Mouse (Mus musculus) urinary bladder, postnatal 4 days (tissue): ENCODE data around the gene Otub2.

Source experiments
- DNase-seq, 2 experiments: peaks; one replicate each; pipeline ENCODE4 v3.0.0; 2021 to 2022; ENCODE audit warnings: low spot score in 2 of 2

Gene Otub2

DNA sequence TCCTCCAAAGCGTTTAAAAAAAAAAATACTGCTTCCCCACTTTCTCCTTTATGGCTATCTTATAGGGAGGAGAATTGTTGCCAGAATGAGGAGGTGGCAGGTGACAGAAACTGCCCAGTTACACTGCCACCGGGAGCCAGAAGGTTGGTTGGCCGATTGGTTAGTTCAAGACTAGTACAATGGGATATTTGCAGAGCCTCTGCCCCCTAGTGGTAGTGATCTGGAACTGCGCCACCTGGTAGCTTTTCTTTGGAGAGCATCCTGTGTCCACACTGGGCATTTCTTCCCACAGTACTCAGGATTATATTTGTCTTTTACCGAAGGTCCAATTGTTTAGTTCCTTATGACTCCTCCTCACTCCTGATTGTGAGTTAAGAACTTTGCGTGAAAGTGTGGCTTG, 16.8 kb upstream of the Otub2 start:
- DNase-seq, result no peak

DNA sequence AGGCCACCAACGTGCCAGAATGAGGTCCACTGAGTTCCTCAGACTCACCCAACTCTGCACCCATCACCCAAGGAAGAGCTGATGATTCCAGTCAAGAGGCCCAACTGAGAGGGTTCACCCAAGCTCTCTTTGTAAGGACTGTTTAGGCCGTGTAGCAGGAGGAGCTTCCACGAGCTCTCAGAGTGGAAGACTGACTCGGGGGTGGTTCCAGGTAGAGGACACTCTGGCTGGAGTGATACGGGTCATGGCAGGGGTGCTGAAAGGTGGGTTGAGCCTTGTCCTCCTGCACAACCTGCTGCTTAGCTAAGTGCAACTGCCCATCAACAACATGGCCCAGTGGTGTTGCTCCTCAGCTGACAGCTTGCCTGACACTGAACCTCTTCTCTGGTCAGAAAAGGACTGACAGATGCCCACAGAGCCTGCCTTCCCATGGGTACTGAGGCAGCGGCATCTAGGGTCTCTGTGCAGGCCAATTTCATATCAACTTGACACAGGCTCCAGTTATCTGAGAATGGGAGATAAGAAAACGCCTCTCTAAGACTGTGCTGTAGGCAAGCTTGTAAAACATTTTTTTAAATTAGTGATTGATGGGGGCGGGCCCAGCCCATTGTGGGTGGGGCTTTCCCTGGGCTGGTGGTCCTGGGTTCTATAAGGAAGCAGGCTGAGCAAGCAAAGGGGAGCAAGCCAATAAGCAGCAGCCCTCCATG, 14.8 kb upstream of the Otub2 start:
- DNase-seq, result no peak

DNA sequence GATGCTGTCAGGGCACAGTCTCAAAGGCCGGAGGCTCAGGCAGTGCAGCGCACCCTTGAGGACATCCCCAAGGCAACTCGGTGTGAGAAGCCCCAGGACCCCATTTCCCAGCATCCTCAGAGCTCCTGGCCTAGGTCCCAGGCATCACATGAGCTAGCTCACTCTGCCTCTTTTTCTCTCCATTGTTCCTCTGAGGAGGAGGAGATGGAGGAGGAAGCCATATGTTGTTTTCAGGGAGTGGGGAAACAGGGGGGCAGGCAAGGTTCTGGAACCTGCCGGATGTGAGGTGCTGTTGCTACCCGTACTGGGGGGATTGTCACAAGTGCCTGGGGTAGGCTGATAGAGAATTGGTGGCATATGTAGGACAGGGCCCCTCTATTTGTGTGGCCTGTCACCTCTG, 12.4 kb upstream of the Otub2 start:
- DNase-seq, result no peak

DNA sequence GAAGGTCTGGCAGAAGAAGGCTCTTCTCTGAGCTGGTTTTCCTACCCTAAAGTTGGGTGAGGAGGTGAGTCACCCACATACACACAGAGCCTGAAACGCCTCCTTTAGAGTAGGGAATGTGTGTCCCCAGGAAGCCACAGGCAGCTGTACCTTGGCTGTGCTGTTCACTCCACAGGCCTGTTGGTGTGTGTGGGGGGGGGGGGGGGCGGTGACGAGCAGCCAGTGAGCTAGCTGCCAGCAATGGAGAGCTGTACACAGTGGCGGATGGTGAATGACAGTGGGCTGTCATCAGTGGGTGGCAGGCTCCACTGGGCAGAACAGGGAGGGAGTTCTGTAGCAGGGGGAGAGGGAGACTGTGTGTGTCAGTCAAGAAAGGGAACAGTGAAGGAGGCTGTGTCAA, 11.7 kb upstream of the Otub2 start:
- DNase-seq, result no peak

DNA sequence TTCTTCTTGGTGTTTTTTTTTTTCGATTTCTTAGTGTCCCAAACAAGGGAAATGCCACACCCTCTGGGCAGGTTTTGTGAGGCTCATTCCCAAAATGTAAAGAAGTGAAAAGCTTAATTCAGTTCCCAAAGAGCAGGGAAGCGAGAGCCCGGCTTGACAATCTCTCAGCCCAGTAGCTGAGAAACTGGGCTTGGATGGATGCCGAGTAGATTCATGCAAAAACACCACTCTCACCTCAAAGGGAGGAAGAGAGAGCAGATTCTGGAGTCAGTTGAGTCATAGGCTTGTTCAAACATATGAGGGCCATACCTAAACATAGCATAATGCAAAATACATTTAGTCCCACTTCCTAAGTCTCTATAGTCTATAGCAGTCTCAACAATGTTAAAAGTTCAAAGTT, 8.3 kb upstream of the Otub2 start:
- no peak for DNase-seq

DNA sequence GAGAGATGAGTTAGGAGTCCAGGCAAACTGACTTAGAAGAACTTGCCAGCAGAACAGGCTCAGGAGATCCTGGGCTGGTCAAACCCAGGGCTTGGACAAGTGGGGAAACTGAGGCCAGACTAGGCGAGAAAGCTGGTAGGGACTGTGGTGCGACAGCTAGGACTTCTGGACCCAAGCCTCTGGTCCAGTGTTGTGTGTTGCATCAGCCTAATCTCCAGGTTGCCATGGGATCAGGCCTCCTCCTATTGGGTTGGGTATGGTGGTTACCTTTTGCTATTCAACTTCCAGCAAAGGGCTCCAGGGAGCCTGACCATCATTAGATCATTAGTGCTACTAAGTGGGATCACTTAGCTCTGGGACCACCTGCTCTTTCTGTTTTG, 856 bp downstream of the Otub2 start:
- no peak for DNase-seq

DNA sequence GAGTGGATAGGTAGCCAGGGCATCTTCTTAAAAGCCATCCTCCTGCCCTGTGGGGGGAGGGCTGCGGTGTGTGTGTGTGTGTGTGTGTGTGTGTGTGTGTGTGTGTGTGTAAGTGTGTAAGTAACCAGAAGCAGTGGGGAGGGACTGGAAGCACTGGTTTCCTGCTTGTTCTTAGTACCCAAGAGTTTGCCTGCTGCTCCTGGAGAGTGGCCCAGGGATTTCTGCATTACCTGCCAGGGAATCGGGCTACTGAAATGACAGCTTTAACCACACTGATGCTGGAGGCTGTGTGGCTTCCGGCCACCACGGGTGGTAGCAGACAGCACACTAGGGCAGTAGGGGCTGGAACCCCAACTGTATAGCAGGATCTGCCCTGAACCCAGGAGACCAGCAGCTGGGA, 1.5 kb downstream of the Otub2 start:
- no peak for DNase-seq

DNA sequence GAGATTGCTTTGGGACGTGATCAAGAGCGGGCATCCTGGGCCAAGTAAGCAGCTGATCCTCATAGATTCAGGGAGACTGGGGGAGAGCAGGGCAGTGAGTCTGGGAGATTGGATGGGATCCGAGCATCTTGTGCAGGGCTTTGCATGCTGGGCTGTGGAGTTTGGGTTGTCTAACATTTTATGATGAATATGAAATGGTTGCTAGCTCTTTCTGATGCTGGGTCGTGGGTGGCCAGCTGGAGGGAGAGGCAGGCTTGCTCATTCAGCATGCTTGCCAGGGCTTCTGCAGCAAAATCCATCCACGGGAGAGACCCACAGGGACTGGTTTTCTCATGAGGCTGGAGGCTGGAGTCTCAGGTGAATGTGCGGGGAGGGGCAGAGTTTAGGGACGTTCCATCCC, 2.6 kb downstream of the Otub2 start:
- DNase-seq, result no peak

DNA sequence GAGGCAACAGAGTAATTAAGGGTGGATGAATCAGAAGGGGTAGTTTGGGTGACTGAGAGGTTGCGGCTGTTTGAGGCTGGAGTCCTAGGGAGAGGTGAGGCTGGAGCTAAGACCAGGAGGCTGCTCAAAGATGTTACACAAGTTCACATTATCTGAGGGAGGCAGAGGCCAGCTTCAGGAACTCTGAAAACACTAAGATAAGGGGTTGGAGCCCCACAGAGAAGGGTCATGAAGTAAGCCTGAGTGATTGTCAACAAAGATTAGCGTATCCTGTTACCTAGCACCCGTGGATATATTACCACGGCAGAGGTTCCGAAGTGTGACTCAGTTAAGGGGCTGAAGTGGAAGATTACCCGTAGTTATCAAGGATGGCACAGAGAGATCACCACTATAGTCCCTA, 5.0 kb downstream of the Otub2 start:
- no peak for DNase-seq

DNA sequence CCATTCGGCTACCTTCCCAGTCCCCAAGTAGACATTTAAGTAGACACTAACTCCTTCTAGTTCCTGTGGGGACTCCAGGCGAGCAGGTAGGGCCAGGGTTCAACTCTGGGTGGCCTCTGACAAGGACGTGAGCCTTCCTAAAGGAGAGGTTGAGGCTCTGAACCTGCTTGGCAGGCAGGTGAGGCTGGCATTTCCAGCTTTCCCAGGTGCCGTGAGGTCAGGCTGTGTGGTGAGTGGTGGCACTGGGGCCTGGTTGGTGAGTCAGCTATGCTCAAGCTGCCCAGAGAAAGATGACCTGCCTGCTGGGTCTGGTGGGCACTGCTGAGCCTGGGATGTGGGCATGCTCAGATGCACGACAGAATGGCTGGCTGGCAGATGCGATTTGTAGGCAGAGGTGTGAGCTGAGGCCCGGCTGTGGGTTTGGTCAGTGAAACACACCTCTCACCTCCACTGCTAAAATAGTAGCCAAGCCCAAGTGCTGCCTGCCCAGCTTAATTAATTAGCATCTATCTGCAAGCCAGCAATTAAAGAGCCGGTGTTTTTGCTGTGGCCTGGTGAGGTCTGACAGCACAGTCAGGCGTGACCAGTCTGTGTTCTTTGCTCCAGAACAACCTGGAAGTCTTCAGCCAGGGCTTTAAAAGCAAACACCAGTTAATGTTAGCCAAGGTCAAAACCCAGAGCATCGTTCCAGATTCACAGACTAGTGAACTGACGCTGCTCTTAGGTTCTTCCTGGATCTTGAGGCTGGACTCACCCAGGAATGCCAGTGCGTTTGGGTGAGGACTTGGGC, 7.2 kb downstream of the Otub2 start:
- no peak for DNase-seq

DNA sequence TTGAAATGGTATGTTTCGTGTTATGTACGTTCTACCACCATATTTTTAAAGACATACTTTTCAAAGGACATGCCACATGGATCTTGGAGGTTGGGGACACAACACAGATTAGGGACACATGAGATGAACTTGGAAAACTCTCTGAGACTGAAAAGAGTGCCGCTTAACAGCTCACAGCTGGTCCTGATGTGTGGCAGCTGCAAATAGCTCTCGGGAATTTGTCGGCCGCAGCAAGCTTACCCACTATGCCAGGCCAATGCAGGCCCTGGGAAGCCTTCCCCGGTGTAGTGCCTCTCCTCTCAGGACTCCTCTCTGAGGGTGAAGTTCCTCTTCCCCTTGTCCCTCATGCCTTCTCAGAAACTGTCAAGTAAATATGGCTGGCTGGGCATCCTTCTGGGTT, 8.3 kb downstream of the Otub2 start:
- DNase-seq, result no peak

DNA sequence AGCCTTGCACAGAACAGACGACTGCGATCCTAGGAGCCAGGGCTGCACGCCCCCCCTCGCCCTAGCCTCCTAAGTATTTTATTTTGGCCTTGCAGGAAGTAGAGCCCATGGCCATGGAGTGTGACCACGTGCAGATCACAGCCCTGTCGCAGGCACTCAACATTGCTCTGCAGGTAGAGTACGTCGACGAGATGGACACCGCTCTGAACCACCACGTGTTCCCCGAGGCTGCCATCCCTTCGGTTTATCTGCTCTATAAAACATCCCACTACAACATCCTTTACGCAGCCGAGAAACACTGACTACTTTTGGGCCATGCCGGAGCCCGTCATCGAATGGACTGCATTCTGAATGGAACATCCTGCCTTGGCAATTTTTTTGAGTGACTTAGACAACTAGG, 15.6 kb downstream of the Otub2 start:
- DNase-seq, result no peak

DNA sequence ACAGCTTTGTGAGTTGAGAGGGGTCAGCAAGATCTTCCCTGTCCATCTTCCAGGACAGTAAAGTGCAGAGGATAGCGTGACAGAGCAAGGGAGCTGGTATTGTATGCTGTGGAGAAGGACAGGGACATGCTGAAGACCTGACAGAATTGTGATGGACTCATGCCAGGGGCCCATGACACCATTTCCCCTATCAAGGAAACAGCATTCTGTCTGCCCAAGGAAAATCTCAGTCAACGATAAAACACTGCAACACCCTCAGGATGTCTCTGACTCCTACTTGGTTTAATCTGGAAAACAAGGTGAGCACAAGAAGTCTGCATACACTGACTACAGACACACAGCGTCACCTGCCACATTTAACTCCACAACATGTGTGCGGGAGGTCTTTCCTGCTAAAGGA, 19.2 kb downstream of the Otub2 start, which contains the start of gene 9330161L09Rik:
Gene 9330161L09Rik (minus strand): TSS at position 101 of the 400 bp plus-strand sequence.
- no peak for DNase-seq

DNA sequence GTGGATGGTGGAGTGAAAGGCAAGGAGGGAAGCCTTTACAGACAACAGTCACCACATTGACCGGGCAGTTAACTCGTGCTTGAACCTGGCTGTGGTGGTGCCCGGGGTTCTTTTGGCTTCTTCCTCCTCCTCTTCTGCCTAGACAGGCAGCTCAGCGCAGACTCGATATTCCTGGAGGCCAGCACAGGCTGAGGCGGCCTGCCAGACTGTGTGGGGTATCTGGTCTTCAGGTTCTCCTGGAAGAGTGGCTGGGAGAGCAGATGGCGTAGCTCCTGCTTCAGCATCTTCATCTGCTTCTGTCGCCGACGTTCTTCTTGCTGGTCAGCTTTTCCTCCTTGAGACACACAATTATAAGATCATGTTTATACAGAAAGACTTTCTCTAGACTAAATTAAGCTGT, 19.7 kb downstream of the Otub2 start:
- DNase-seq, result no peak

DNA sequence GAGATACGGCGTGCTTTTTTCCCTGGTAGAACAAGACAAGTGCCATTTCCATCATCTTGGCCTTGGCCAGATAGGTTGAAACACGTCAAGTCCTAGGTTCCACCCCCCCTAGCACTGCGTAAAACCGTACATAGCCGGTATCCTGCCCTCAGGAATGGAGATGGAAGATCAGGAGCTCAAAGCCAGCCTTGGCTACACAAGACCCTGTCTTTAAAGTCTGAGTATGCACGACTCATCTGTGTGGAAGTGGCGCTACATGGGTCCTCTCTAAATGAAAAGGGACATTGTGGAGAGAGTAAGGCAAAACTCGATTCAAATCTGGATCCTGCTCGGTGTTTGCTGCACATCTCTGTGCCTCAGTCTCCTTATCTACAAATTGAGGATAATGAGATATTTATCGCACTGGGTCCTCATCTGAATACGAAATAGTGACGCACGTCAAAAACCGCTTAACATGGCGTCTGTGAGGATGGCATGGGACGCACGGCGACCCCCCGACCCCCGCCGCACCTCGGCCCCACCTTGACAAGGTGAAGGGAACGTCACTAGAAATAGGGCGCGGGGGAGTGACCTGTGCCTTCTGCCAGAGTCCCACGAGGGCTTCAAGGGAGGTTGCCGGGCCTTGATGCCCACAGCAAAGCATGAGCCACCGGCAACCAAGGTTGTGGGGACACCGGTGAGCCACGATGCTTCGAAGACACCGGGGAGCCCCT, 36.7 kb downstream of the Otub2 start:
- DNase-seq, result no peak

DNA sequence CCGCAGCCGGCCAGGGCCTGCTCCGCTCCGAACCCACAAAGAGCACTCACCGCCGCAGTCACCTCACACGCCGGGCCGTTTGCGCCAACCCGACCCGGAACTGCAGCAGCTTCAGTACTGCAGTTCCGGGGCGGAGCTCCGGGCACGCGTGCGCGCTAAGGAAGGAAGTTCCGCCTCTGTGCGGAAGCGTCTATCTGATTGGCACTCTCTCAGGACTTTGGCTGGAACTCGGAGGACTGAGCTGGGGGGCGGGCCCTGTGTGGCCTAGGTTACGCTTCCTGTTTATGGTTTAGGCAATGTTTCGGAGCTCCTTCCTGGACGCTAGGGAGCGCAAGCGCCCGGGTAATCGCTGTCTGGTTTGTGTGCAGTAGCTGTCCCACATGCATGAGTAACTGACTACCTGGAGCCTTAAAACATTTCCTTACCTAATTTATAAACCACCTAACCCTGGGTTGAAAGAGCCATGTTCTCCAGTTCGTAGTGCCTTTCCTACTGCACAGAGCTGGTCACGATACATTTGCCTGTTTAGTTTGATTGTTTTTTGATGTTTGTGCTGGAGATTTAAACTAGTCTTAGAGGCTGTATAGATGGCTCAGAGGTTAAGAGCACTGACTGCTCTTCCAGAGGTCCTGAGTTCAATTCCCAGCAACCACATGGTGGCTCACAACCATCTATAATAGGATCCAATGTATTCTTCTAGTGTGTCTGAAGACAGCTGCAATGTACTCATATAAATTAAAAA, 37.4 kb downstream of the Otub2 start, which contains the start of gene Ddx24:
Gene Ddx24 (minus strand): TSS at position 102 of the 742 bp plus-strand sequence.
- peak; percentile 96 to 97 for DNase-seq

DNA sequence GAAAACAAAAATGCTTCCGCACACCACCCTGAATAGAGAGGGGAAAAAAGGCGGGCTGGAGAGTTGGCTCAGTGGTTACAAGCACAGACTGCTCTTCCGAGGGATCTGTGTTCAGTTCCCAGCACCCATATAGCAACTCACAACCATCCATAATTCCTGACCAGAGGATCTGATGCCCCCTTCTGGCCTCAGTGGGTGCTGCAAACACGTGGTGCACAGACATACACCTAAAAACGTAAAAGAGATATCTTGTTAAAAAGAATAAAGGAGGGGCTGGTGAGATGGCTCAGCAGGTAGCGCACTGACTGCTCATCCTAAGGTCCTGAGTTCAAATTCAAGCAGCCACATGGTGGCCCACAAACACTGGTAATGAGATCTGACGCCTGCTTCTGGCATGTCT, 38.2 kb downstream of the Otub2 start:
- DNase-seq, result no peak

DNA sequence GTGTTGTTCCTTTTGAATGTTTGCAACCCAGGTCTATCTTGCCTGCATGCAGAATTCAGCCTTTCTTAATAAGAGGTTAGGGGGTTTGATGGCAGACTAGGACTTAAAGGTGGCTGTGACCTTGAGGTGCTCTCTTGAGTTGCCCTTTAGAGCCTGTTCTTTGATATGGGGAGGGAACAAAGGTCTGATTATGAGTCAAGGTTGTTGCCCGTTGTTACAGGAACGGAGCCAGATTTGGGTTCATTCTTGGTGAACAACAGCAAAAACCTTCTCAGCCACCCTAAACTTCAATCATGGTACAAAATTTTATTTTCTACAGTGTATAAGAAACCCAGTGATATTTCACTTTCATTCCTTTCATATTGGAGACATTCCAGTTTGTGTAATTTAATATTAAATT, 44.9 kb downstream of the Otub2 start:
- no peak for DNase-seq

DNA sequence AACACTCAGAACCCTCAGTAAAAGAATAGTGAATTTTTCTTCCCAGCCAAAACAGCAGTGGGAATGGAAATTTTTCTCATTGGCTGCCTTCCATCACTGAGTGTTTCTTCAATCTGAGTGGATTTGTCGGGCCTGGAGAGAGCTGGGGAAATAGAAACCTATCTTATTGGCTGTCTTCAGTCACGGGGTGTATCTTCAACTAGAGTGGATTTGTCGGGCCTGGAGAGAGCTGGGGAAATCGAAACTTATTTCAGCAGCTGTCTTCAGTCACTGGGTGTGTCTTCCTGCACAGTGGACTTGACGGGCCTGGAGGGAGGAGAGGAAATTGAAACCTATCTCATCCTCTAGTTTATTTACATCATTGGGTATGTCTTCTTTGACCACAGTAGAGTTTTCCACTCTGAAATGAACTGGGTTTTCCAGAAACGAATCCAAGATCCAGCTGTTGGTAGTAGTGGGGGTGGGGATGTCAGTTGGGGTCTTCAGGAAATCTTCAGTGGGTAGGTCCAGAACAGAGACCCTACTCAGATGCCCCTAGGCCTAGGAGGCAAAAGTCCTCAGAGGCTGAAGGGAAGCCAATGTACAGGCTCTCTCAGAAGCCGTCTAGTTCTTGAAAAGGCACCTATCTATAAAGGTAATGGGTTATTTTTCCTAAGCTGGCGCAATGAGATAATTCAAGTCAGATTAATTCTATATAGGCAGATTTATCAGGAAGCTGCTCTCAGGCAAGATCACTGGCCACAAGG, 45.7 kb downstream of the Otub2 start, which contains the start of gene Ifi27:
Gene Ifi27 (plus strand): TSS at position 226 of the 746 bp plus-strand sequence.
- peak in 1 of 2 experiments; percentile 62 for DNase-seq

DNA sequence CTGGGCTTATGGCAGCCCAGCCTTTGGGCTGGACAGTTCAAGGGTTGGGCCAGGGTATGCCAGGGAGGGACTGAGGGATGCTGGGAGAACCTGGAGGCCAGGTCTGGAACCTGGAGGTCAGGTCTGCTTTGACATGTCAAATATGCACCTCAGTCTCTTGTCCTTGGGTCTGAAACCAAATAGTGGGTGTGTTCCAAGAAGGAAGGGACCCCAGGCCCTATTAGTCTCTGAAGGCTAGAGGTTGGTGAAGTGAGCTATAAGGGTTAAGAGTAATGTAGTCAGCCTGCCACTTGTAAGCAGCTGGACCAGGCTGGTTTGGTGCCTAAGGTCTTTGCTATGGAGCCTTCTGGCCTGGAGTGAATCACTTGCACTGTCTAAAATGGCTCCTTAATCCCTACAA, 46.4 kb downstream of the Otub2 start:
- DNase-seq, result no peak

DNA sequence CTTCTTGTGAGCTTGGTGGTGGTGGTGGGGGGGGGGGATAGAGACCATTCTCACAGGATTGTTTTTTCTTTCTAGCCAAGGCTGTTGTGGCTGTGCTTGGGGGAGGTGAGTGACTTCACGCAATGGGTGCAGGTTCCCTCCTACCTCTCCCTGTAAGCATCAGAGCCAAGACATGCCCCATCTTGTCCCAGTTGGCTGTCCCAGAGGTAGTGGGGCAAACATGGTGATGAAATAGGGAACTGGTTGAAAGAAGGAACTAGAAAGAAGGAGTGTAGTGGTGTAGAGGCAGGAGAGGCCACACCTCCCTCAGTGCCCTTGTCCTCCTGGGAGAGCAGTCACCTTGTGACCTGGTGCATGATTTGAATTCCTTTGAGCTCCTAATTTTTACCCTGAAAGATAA, 49.1 kb downstream of the Otub2 start:
- no peak for DNase-seq
